Mouse (Mus musculus) left cerebral cortex, postnatal 36 days (tissue): ENCODE results near the gene Etv3. TPM values are rescaled to one million over a fixed set of nuclear protein-coding genes. Genes with fewer than 3 reads are reported as not detected.
A peak's percentile ranks its signal among the peaks of the same experiment; 100 is the strongest.

ENCODE experiments used
- DNase-seq, 2 experiments: peaks; one replicate each; pipeline ENCODE4 v3.0.0; 2021 to 2022; ENCODE audit warnings: low spot score in 2 of 2, mixed read lengths in 1 of 2
- intact Hi-C: fragments of 180-260 bp; cut with DNase I; formaldehyde crosslinking; loops from one replicate; pipeline ENCODE4 v1.15.1; 2025
- total RNA-seq, 2 experiments: library from RNA; stranded (reverse); gene quantifications; 2 replicates each; pipeline ENCODE4 v1.2.3; 2021

Gene Etv3
- total RNA-seq, 2 experiments from 2014 or later, result 21.1 to 22.1 TPM

DNA sequence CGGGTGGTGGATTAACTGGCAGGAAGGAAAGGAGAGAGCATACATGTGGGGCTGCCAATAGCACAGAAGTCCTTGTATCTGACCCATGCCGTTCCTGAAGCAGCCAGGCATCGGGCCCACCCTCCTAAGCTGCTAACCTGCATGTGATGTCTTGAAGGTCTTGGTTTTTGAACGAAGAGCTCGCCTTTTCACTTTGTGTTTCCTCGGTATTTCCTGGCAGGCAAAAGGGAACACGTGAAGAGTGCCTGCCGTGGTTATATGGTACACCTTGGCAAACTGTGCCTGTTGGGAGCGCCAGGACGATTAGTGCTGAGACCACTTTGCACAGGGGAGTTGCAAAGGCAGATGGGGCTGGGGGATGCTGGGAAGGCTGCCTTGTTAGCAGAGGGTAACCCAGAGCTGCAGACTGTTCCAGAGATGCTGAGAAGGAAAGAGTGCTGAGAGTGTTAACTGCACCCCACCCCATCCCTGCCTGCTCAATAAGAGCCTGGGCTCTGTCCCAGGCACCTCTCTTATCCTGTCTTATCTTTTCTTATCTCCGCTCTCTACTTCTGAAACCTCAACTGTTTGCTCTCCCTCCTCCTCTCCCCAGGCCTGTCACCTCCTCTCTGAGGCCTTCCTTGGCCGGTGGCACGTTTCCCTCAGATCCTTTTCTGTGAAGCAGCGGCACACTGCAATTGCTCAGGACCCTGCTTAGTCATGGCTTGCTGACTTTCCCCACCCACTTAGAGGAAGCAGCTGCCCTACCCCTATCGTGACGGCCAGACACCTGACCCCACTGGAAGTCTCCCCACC is 13.0 kb upstream of the Etv3 start:
- intact Hi-C loops, result no loop called here

GRCm38 (mm10) chr3:87515567-87516081 is 9.6 kb upstream of the Etv3 start:
- no peak for DNase-seq
- intact Hi-C loops, result no loop called here

More for the DNA sequence above, 13.0 kb upstream of the Etv3 start:
- DNase-seq, result no peak

DNA sequence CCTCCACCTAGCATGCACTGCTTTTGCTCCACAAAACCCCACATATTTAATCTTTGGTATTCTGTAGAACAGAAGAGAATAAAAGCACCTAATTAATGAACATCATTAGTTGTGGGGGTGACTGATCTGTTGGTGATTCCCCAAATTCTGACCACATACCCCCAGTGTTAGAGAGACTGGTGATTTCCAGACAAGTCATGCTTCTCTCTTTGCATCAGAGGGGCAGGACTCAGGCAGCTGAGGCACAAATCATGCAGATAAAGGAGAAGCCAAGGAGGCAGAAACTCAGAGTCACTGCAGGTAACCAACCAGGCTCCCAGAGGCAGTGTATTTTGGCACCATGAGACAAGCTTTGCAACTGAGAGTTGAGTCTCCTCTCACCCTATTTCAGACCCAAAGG is 6.8 kb upstream of the Etv3 start:
- no peak for DNase-seq
- intact Hi-C loops, result no loop called here

DNA sequence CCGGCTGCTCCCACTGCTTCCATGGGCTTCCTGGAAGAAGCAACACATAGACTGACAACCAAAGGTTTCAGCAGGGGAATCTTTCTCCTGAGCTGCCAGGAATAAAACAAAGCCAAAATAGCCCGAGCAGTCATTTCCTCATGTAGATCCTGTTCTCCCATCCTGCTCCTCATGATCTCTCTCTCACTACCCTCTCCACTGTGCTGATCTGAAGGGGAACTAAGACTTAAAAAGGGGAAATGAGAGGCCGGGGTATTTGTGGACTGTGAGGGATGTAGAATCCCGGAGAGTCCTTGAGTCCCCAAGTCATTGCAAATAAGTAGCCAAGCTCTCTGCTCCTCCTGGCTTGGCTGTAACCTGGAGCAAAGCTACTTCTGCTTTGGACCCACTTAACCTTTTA is 4.1 kb upstream of the Etv3 start:
- intact Hi-C loops, result no loop called here
- no peak for DNase-seq

- intact Hi-C loops, result no loop called here
- DNase-seq, result no peak
Observed at GRCm38 (mm10) chr3:87521833-87522232, 3.4 kb upstream of the Etv3 start.

- intact Hi-C loops, result no loop called here
- no peak for DNase-seq
Observed at GRCm38 (mm10) chr3:87523701-87524100, 1.5 kb upstream of the Etv3 start.

- peak in 1 of 2 experiments; percentile 27 for DNase-seq
- intact Hi-C loops, result loop anchor here (5.0 kb wide), 1 partner anchor 36 kb away; no protein-coding TSS in a partner anchor
Observed at GRCm38 (mm10) chr3:87525837-87526570, 797 bp downstream of the Etv3 start.

GRCm38 (mm10) chr3:87527139-87527538 is 1.9 kb downstream of the Etv3 start:
- intact Hi-C loops, result loop anchor here (5.0 kb wide), 1 partner anchor 35 kb away; no protein-coding TSS in a partner anchor
- no peak for DNase-seq

DNA sequence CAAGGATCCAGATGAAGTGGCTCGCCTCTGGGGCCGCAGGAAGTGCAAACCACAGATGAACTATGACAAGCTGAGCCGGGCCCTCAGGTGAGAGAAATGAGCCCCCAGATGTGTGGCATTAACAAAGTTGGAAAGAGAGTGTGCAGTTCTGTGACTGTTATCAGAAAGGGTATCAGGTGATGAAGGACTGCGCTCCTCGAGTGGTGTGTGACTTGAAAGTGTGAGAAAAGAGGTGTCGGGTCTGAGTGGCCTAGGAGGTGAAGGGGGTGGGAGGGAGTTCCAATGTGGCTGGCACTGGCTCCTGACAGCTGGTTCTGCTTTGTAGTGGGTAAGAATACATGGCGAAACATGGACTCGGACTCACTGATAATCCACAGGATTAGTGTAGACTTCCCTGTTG is 2.8 kb downstream of the Etv3 start:
- intact Hi-C loops, result loop anchor here (5.0 kb wide), 1 partner anchor 34 kb away; no protein-coding TSS in a partner anchor
- DNase-seq, result no peak

- intact Hi-C loops, result loop anchor here (5.0 kb wide), 1 partner anchor 33 kb away; no protein-coding TSS in a partner anchor
Observed at GRCm38 (mm10) chr3:87528841-87529240, 3.6 kb downstream of the Etv3 start.

DNA sequence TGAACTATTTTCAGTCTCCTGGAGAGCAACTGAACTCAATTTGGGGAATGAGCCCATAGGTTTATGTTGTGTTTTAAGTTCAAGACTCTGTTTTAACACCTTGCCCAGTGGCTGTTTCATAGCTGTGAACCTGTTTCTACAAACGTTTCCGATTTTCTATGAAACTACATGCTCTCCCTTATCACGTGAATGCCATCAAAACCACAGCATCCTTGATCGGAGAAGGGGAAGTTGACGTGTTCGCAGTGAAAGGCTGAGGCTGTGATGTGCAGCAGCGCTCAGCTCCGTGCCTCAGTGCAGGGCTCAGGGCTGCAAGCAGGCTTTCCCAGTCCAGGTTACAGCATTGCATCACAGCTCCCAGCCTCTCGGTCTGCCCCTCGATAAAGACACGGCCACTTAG is 4.4 kb downstream of the Etv3 start:
- intact Hi-C loops, result loop anchor here (5.0 kb wide), 1 partner anchor 33 kb away; no protein-coding TSS in a partner anchor
- no peak for DNase-seq

More at GRCm38 (mm10) chr3:87528841-87529240, 3.6 kb downstream of the Etv3 start:
- DNase-seq, result no peak

DNA sequence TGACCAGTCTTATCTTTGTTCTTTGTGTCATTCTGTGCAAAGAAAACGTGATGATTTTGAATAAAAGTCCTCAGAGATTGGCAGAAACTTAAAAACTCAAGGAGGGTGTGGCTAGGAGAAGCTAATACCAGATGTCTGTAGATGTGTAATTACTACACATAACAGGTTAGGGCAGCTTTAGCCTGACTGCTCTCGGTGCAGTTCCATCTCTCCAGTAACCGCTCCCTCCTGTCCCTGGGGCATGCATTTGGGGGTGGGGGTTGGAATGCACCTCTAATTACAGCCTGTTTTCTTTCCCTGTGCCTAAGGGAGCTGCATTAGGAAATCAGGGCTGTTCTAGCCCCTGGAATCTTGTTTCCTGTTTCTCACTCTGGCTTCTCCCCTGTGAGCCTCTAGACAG is 5.0 kb downstream of the Etv3 start:
- intact Hi-C loops, result no loop called here
- DNase-seq, result no peak

DNA sequence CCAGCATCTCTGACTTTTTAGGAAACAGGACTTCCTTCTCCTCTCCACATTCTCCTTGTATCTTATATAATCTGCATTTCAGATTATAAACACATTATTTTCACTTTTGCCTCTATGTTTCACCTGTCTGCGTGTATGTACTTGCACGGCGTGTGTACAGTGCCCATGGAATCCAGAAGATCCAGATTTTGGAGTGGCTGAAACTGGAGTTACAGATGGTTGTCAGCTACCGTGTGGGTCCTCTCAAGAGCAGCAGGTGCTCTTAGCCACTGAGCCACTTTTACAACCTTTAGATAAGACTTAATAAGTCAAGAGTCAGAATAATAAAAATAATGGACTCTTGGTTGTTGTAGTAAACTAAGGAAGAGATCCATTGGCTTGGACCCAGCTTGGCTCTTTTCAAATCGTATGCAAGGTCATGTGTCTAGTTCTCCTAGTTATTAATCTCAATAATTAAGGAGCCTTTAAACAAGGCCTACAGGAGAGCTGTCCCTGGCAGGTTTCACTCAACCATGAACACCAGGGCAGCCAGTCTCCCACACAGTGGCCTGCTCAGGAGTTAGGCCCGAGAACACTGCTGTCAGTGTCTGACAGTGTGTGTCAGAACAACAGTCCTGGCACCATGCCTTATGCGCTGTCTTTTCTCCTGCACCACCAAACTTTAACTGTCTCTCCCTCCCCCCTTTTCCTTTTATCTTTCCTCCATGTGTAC is 8.6 kb downstream of the Etv3 start:
- intact Hi-C loops, result no loop called here
- no peak for DNase-seq

DNA sequence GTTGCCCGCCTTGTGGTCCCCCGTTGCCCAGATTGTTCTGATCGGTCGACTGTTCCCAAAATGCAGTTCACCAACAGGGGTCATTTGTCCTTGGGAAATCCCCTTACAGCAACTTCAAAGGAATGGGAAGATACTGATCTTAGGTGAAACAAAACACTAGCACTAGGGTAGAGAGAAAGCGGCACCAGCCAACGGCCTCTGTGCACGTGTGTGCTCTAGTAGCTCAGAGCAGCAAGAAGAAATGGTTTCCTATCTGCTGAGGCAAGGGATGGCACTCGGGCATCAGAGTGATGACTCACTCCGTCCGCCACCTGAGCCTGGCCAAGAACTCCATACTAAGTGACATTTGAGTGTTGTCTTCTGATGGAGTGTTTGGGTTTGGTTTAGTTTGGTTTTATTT is 12.8 kb downstream of the Etv3 start:
- intact Hi-C loops, result no loop called here
- DNase-seq, result no peak

DNA sequence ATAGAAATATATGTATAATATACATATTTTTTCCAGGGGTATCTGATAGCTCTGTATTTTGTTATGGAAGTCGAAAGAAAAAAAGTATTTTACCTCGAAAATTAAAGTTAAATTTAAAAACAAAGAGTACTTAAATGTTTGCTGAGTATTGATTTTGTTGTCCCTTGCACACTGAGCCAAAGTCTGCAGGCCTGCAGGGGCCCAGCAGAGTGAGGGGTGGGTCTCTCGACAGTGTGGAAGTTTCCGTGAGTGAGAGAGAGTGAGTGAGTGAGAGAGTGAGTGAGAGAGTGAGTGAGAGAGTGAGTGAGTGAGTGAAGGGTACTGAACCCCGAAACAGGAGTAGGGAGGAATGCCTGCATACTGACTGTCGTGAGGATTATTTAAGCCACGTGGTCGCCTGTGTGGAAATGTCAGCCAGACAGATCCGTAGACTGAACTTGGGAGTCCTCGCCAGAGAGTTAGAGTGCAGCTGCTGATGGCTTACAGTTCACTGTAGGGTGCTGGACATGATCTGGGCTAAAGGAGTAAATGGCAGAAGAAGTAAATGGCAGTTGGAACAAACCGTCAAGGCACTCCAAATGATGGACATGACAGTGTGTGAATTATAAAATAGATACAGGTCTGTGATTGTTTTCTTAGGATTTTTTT is 14.9 kb downstream of the Etv3 start:
- intact Hi-C loops, result no loop called here
- DNase-seq, result no peak

DNA sequence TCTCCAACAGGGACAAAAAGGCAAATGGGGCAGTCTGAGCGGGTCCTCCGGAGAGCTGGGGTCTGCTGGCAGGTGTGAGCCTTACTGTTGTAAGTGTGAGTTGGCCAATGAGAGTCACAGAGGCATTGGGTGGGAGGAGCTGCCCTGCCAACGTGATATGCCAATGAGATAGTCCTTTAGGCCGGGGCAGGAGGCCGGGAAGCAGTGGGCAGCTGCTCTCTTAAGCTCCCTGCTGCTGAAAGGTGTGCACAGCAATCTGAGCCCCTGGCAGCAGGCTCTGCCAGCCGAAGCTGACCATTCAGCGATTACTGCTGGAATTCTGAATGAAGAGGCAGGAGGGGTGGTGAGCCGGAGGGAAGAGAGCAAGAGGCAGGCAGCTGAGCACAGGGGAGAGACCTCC is 15.5 kb downstream of the Etv3 start:
- DNase-seq, result no peak
- intact Hi-C loops, result no loop called here

DNA sequence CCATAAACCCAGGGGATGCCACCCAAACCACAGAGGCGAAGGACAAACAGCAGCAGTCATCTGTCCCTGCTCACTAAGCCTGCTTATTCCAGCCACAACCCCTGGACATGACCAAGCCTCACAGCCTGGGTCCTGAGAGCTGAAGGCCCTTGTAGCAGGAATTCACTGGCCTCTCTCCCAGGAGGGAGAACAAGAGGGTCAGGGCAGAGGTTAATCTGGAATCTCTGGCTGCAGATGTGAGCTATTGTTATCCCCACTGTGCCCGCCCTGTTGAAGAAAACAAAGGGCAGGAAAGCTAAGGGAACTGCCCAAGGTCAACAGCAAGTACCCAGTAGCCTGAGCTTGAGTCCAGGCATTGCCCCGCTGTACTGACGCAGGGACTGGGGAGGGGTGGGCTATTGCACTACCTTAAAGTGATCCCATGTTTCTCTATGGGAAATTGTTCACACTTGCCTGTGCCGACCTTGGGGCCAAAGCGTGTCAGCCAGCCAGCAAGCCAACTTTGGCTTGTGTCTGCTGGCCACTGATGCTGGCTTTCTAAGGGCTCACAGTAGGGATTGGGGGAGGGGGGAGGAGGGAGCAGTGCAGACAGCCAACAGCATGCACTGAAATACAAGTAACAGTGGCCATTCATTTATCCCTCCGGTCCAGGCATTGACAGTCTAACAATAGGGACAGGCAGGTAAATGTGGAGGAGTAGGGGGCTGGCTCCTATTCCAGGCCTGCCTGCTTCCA is 17.4 kb downstream of the Etv3 start:
- no peak for DNase-seq
- intact Hi-C loops, result no loop called here

GRCm38 (mm10) chr3:87545554-87545953 is 20.3 kb downstream of the Etv3 start:
- DNase-seq, result no peak
- intact Hi-C loops, result no loop called here

DNA sequence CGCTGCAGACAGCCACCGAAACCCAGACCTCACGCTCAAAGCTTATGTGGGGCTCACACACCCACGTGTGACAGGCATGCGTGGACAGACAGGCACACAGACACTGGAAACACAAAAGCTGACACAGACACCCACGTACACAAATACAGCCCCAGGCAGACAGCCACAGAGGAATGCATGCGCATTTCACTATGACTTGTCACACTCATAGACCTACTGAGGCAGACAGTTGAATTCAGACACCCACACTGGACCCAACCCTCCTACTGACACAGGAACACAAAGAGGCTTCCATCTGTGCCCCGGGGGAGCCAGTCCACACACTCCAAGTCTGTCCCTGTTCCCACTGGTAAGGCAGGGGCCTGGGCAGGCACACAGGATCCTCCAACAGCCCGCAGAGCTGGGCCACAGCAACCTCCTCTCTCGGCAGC is 21.1 kb downstream of the Etv3 start:
- intact Hi-C loops, result no loop called here
- peak; percentile 74 to 81 for DNase-seq
